Mouse (Mus musculus): ENCODE measurements at regions not wholly inside any gene's neighbourhood (a gene's known extent, or its start where the extent isn't known, plus 50 kb on each side); places are given as distances from the start of the nearest gene placed in this dataset.

DNA sequence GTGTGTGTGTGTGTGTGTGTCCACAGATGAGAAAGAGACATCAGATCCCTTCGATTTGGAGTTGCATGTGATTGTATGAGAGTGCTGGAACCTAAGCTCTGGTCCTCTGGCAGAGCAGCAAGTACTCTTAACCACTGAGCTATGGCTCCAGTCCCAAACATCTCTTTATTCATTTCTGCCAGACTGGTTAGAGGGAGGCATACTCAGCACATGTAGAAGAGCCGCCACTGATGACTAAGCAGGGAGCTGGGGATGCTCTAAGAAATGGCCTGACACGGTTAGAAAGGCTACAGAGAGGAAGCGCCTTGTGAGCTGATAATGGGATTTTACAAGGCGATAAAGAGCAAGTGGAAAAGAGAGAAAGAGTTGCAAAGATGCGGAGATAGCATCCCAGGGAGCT lies 287.3 kb upstream of the Castor2 start:
- DNase-seq, result no peak

GRCm38 (mm10) chr5:133806891-133807290 lies 292.6 kb upstream of the Castor2 start:
- no peak for DNase-seq

GRCm38 (mm10) chr5:133802001-133802400 lies 297.5 kb upstream of the Castor2 start:
- DNase-seq, result no peak

DNA sequence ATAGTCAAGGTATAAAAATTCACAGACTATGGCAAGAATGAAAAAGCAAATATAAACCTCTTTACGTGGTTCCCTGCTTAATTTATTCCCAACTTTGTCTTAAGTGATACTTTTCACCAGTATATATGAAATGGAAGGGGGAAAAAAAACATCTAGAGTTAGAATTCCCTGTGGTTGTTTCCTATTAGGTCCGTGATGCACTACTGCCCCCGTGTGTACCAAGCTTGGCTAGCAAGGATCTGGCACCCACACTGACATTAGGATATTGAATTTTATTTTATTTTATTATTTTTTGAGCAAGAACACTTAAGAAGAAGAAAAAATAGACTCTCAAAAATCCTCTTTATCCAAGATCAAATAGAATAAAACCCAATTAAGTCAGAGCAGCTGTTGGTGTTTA lies 303.9 kb upstream of the Castor2 start:
- no peak for DNase-seq

DNA sequence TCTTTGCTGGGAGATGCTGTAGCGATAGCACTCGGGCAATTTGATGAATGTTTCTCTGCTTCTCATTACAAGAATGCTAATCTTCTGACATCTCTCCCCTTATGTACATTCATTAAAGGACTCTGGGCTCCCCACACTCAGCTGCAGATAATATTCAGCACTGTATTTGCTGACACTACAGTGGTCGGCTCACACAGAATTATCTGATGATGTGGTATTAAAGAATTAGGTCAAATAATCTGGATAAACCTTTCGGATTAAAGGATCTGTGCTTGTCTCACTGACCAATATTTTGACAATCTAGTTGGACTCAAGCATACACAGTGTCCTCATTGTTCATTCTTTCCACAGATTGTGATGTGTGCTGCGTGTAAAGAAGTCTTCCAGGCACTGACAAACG lies 308.8 kb upstream of the Castor2 start:
- DNase-seq, result no peak

GRCm38 (mm10) chr5:133788006-133788405 lies 311.5 kb upstream of the Castor2 start:
- DNase-seq, result no peak

DNA sequence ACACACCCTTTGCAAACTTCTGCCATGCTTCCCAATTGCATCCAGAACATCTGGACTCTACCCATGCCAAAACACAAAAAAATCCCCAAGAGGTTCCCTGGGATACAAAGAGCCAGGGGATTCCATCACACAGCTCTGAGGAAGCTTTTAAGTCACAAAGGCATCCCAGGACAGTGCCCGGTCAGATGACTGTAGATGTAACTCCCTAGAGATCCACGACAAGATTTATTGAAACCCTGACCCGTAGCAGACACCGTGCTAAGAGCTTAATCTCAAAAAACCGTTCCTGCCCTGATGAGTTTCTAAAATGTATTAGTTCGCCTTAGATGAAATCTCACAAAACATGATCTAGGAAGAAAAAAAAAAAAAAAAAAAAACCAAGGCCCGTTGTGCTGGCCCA lies 312.0 kb upstream of the Castor2 start:
- DNase-seq, result no peak

- no peak for DNase-seq
Observed at GRCm38 (mm10) chr5:133776591-133776990, 322.9 kb upstream of the Castor2 start.

GRCm38 (mm10) chr5:133774116-133774515 lies 325.4 kb upstream of the Castor2 start:
- DNase-seq, result no peak

DNA sequence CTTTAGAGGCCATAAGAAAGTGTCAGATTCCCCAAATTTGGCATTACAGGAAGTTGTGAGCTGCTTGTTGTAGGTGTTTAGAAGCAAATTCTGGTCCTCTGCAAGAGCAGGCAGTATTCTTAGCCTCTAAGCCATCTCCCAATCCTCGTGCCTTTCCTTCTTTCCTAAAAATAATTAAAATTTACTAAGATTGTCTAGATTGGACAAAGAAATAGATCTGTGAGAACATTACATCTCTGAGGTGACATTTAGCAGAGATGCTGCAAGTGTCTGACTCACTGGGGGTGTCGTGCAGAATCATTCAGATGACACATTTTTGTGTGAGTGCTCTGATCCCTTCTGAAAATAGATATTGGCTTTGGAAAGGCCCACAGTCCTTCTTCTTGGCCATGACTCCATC lies 330.7 kb upstream of the Castor2 start:
- DNase-seq, result no peak

- DNase-seq, result no peak
Observed at GRCm38 (mm10) chr5:133757817-133758216, 341.7 kb upstream of the Castor2 start.

DNA sequence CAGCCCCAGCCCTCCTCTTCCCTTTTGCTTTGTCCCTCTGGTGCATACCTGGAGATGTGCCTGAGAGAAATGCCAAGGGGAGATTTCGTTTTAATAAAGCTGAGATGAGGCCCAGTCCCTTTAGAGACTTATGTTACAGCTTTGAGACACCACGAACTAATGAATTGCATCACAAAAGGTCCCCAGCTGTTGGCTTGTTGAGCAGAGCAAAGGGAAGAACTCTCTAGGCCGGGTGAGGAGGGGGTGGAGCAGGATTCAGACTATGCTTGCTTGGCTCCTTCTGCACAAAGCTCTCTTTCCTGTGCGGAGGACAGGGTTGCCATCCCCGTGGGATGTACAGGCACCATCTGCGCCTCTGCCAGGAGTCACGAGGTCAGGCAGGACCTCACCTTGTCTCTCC lies 345.3 kb upstream of the Castor2 start:
- DNase-seq, result no peak

DNA sequence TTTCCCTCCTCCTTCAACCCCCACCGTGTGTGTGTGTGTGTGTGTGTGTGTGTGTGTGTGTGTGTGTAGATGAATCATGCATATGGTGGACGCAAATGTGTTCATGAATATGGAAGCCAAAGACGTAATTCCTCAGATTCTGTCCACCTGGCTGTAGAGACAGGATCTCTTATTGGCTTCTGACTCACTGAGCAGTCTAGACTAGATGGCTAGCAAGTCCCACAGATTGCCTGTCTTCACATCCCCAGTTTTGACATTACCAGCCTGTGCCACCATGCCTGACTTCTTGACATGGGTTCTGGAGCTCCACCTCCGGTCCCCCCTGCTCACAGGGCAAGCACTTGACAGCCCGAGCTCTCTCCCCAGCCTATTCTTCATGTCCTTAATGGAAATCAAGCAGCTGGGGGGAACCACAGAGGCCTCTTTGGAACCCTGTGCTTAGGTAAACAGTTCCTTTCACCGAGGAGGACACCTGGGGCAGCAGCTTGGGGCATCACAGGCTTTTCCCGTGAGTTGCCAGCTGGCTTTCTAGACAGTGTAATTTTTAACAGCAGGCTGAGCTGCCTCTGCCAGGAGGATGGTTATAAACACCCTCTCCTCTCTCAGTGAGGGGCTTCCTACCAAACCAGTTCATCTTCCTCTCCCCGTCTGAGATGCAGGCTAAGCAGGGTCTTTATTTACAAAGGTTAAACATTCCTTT lies 345.9 kb upstream of the Castor2 start:
- DNase-seq, result no peak

DNA sequence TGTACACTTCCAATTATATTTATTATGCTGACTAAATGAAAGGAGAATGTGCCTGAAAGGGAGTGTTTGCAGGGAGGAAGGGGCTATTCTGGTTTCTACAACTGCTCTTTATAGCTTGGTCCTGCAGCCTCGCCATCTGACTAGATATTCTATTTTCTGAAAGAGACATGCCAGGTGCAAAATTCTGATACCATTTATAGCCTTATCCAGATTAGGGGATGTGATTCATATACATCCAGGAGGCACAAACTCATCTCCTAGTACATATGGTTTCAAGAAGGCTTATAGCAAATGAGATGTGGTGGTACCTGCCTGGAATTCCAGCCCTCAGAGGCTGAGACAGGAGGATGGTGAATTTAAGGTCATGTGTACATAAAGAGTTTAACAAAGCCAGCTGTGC lies 352.6 kb upstream of the Castor2 start:
- DNase-seq, result no peak

GRCm38 (mm10) chr5:133746411-133746810 lies 353.1 kb upstream of the Castor2 start:
- no peak for DNase-seq

DNA sequence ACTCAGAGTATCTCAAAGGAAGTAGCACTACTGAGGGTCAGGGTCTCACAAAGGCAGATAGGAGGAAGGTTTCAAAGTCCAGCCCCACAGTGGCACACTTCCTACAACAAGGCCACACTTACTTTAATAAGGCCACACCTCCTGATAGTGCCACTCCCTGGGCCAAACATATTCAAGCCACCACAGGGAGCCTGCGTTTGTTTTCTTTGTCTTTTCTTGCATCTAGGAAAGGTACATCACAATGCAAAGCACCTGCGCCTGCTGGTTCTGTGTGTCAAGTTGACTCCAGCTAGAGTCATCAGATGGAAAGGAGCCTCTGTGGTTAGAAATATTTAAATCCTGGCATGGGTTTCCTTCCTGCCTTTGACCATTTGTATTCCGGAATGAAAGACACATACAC lies 355.4 kb upstream of the Castor2 start:
- DNase-seq, result no peak

DNA sequence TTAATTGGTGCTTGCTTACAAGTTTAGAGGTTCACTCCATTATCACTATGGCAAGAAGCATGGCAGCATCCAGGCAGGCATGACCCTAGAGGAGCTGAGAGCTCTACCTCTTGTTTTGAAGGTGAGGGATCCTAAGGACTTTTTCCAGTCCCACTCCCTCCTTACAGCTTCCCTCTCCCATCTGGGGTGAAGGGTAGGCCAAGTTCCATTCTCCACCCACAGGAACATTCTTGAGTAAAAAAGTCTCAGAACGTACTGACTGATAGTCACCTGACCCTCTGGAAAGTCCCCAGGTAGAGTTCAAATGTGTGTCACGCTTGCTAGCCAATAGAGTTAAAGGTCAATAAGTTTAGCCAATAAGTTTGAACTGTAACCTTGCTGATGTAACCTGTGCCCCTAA lies 355.9 kb upstream of the Castor2 start:
- DNase-seq, result no peak

DNA sequence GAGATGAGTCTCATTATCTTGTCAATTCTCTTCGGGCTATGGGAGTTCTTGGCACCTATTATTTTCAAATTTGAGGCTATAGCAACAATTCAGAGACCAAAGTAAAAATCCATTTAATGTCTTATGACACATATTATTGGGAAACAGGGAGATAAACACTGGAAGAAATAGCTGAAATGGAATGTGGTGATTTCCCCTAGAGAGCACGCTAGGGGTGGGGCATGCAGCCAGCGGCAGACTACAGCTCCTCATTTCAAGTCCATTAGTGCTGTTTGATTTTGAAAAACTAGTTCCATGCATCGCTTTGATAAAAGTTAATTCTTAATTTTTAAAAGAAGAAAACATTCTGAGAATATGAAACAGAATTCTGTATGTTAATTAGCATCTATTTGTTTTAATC lies 367.6 kb upstream of the Castor2 start:
- no peak for DNase-seq

- DNase-seq, result no peak
Observed at GRCm38 (mm10) chr5:133718187-133719078, 381.1 kb upstream of the Castor2 start.

- no peak for DNase-seq
Observed at GRCm38 (mm10) chr5:133715830-133716229, 383.7 kb upstream of the Castor2 start.

GRCm38 (mm10) chr5:133712652-133713051 lies 386.9 kb upstream of the Castor2 start:
- DNase-seq, result no peak

- DNase-seq, result no peak
Observed at GRCm38 (mm10) chr5:133708881-133709280, 390.6 kb upstream of the Castor2 start.

DNA sequence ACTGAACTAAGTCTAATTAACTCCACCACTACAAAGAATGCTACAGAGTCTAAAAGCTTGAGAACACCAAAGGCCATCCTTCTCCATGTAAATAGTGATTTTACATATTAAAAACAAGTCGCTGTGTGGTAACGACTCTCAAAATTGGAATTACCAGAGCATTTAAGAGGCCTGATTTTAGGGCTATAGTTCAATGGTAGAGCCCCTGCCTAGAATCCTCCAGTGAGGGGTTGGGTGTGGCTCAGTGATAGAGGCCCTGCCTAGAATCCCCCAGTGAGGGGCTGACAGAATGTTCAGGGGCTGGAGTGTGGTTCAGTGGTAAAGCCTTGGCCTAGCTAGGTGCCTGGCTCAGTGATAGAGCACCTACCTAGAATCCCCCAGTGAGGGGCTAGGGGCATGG lies 413.3 kb upstream of the Castor2 start:
- DNase-seq, result no peak

GRCm38 (mm10) chr5:133683021-133683420 lies 416.5 kb upstream of the Castor2 start:
- no peak for DNase-seq

Data from thymus, postnatal 4 days (tissue).